Mouse (Mus musculus) urinary bladder, postnatal 10 days (tissue): ENCODE data around the gene Spaca3.

Experiments used
- DNase-seq: peaks from one replicate; pipeline ENCODE4 v3.0.0; 2022; ENCODE audit warnings: low spot score

Gene Spaca3

DNA sequence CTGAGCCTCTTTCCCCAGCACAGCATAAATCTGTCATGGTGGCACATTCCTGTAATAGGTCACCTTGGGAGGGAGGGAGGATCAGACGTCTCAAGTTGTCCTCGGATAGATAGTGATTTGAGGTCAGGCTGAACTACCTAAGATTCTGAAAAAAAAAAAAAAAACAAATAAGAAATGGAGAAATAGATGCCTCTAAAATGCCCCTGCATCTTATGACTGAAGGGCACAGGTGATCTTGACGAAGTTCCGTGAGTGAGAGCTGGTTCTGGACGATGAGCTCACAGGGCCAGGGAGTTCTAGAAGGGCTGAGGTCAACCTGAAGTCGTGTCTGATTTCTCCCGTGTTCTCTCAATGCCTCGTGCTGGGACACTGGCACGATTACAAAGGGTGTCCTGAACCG, at the start of gene Spaca3:
Gene Spaca3, plus strand, starts transcription at position 301 of the 400 bp plus-strand sequence.
- no peak for DNase-seq

DNA sequence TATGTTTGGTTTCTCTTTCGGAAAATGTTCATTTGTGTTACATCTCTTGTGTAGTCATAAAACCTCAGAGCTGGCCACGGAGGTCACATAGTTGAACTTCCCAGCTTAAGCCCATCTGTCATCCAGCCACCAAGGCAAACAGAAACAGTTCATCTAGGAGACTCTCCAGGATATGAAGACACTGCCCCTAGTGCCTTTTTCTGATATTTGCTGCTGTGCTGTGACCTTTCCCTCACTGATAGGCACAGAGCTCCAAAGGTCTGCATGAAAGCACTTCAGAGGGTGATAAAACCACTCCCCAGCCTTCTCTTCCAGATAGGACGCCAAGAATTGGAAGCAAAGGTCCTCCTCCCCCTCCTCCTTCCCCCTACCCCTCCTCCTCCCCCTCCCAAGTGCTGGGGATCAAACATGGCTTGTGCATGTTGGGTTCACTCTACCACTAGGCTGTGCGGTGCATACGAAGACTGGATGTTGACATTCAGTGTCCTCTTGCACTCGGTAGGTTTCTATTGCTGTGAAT, 49.6 kb upstream of the Spaca3 start:
- DNase-seq: no peak

DNA sequence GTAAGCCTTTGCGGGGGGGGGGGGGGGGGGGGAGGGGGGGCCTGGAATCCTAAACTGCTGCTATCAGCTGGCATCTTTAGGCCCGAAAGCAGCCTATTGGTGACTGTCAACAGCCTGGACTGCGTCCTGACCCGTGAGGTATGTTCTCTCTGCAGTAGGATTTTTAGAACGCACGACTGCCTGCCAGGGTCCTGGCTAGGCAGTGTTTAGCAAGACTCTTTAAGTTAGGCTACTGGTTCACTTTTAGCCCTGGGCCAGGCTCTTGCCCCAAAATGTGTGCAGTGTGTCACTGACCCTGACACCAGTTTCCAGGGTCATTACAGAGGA, 48.5 kb upstream of the Spaca3 start:
- no peak for DNase-seq

DNA sequence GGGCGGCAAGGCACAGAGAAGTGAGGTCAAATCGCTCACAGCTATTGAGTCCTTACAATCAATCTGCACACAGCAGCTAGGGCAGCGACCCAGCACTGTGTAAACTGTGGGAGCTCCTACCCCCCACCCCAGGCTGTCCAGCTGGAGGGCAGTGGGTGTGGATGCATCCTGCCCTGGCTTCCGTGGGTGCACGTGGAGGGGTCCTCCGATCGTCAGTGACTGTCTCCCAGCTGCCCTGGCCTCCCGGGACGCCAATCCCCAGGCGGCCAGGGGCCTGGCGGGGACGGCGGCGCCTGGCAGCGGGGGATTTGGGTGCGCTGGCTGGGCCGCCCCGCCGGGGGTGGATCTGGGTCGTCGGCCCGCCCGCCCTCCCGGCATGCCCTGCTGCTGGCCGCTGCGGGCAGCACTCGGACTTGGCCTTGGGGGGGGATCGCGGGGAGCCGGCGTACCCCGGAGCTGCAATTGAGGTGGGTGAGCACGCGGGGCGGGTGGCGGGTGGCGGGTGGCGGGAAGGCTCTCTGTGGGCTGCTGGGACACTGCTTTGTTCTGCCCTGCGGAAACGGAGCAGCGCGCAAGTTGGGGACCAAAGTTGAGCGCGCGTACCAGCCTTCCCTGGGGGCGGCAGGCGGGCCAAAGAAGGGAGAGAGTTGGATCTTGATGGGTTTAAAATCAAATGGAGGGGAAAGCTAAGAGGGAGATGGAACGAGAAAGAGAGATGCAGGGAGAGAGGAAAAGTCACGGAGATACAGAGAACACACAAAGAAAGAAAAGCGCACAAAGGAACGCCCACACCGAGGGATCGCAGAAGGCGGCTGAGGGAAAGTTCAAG, 48.0 kb upstream of the Spaca3 start, which contains the start of gene Tmem98:
Gene Tmem98, plus strand, starts transcription at position 183 of the 829 bp plus-strand sequence.
- no peak for DNase-seq

DNA sequence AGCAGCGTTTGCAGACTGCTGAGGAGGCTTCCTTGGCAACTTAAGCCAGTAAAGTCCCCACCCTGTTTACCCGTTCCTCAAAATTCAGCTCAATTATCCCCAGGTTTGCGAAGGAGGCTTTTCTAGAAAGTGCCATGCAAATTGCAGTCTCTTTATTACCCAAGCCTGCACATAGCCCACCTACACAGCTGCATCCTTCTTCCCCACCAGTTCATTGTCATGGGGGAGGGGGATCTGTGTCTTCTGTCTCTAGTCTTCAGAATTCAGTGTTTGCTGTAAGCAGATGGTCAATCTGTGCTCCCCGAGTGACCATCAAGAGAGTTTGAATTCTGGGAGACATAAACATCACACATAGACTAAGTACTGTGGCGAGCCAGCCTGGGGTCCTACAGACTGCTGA, 47.0 kb upstream of the Spaca3 start:
- no peak for DNase-seq

DNA sequence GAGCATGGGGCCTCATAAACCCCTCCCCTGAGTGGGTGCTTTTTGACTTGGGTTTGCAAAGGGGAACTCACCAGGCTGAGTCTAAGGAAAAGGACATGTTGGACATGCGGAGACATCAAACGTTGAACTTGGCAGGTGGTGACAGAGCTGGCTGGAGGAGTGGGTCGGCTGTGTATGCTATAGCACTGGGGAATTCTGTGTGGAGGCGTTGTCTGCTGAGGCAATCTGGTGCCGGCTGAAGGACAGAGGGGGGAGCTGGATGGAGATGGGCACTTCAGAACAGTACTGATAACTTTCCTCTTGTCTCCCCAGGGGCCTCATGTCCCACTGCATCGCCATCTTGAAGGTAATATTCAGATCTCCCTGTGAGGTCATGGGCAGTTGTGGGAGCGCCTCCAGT, 42.8 kb upstream of the Spaca3 start:
- no peak for DNase-seq

DNA sequence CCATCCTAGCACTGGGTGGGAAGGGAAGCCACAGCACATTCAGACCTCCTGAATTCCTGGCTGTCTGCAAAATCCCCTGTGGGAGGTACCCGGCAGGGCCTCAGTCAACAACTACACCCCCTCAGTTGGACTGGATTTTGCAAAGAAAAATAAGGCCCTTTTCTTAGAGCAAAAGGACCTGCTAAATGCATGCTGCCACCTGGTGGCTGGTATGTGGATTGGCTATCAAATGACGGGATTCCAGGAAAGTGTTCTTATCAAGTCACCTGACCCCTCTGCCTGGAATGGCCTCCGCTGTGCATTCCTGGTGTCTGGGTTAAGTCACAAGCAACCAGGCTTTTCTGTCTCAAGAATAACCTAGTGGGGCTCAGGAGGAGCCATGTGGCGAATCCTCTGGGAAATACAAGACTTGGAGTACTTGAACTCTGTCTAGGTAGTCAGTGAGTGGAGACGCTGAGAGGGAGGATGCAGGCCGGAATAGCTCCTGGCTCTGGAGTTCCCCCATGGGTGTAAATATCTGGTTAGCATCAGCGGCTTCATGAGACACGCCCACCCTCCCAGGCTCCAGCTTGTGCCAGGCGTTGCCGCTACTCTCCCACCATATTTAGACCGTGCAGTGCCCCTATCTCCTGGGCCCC, 40.0 kb upstream of the Spaca3 start:
- DNase-seq: no peak

DNA sequence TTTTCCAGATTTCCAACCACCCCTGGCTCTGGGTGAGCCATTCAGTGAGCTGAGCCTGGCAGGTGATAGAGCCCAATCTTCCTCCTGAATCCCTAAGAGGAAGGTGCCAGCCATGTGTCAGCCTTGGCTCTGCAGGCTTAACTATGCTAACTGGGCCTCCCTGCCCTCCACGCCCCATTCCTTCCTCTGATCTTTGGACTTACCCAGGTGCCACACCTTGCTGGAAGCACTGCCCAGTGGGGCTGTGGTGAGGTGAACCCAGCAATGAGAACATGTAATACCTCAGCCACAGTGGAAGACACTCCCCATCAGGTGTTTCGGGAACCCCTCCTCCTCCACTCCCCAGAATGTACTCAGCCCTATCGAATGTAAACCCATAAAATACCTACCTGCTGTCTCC, 38.1 kb upstream of the Spaca3 start:
- no peak for DNase-seq

DNA sequence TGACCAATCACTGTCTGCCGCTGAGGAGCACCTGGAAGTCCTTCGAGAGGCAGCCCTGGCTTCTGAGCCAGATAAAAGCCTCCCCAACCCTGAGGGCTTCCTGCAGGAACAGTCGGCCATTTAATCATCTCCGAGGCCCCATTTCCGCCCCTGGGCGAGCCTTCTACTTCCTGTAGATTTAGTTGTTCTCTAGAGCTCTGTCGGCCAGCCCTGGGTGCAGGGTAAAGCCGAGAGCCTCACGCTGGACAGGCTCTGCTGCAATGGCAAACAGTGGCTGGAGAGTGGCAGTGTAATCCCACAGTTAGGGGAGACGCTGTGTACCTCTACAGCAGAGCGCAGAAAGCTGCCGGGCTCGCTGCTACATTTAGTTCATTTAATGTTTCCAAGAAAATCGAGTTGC, 36.9 kb upstream of the Spaca3 start:
- DNase-seq: no peak

DNA sequence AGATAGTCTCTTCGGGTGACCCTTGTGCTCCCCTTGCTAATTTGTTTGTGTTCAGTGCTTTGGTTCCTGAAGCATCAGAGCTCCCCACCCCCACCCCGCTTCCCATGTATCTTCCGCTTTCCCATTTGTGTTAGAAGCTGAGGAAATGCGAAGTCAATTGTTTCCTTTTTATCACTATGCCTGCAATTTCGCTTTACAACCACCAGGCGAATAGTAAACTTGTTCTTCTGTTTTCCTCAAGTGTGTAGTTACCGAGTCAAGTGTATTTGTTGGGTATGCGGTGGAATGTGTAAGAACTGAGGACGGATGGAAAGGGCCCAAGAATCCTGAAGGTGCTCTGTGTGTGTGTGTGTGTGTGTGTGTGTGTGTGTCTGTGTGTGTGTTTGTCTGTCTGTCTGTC, 36.4 kb upstream of the Spaca3 start:
- DNase-seq: no peak

DNA sequence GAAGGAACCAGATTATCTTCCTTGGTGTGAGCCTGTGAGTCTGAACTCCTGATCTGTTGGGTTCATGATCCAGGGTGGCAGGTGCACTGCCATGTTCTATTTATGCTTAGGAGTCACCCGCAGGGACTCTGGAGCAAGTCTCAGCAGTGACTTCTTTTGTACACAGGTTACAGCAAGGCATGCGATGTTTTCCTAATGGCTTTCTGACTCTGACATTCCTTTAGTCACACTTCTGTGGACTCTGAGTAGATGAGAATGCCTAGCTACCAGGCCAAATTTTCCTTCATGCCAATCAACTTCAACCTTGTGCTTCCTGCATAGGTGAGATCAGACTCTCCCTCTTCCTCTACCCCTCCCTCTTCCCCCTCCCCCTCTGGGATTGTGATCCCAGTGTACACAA, 22.8 kb upstream of the Spaca3 start:
- DNase-seq: no peak

DNA sequence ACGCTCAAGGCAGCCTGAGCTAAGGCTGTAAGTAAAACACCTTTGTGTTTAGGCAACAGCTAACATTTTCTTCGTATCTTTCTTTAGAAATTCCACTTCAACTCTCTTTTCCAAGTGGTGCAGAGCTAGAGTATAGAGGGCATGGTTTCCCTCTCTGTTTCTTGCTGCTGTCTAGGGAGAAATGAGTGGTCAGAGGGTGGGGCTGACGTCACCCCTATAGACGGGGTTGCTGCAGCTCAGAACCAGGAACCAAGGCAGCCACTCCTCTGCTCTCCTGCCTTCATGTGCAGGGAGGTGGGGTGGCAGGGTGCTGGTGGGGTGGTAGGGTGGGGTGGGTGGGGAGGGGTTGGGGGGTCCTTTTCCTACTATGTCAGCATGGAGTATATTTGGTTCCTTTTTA, 22.3 kb upstream of the Spaca3 start:
- no peak for DNase-seq

DNA sequence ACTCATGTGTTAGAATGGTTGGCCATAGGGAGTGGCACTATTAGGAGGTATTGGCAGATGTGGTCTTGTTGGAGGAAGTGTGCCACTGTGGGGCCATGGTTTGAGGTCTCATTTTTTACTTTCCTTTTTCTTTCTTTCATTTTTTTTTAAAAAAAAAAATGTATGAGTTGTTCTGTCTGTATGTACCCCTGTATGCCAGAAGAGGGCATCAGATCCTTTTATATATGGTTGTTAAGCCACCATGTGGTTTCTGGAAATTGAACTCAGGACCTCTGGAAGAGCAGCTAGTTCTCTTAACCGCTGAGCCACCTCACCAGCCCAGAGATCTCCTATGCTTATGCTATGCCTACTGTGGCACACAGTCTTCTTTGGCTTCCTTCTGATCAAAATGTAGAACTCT, 19.4 kb upstream of the Spaca3 start:
- DNase-seq: no peak

DNA sequence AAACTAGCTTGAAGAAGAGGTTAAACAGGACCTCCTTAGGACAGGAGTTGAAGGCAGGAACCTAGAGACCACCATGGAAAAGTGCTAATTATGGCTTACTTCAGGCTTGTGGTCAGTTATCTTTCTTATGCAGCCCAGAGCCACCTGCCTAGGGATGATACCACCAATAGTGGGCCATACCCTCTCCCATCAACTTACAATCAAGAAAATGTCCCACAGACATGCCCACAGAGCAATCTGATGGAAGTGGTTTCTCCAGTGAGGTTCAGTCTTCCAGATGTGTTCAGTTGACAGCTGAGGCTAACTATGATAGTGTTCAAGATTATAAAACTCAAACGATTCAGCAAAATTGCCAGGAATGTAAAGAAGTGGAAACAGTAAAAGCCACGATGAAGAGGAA, 14.7 kb upstream of the Spaca3 start:
- DNase-seq: no peak

DNA sequence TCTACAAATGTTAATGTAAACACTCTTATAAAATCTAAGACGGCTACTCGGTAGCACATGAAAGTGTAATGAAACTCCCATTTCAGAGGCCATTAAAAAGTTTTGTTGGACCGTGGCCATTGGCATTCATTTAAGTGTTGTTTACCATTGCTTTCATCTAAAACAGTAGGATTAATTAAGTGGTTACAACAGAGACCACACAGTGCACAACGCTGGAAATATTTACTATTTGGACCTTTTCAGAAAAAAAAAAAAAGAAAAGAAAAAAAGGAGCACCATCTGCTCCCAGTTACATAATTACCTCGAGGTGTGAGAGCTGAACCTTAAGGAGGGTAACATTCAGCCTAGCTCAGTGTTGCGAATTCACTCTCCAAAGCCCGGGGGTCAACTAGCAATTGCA, 12.7 kb upstream of the Spaca3 start:
- DNase-seq: no peak

DNA sequence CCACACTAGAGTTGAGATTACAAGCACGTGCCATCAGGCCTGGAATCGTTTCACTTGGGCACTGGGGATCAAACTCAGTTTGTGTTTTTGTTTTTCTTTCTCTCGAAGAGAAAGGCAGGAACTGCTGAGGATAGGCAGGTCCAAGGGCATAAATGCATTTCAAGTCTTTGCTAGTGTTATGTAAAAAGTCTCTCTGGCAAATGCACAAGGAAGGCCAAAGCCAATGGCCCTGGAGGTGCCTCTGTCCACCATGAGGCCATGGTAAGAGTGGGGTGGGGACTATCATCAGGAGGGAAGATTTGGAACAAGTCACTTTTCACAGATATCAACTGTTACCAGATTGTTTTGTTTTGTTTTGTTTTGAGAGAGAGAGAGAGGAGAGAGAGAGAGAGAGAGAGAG, 12.1 kb upstream of the Spaca3 start:
- DNase-seq: no peak

DNA sequence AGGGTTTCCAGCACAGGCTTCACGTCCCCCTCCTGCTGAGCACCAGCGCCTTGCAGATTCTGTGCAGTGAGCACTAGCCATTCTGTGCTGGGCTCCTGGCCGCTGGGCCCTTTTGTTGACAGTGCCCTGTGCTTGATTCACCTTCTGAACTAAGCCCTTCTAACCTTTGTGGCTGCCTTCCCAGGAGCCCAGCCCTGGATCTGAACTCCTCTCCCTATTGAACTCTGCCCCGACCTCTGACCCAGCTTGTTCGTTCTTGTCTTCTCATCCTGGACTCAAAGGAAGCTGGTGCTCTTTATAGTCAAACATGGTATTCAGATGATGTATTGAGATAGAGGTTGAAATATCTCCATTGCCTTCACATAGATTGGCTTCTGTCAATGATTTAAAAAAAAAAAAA, 10.0 kb upstream of the Spaca3 start:
- no peak for DNase-seq

DNA sequence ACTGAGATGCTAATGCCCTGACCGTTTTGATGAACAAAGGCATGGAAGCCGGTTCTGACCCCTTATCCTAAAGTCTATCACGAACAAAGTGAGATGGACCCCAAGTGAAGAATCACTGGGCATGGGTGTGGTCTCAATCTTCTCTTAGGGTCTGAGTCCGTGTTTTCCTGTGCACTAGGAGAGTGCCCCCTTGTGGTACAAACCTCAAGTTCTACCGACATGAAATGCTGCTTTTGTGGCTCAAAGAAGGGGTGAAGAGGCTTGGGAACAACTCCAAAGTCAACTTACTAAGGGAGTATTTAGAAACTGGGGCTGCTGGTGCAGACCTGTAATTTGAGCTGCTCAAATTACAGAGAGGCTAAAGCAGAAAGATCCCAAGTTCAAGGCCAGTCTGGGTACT, 6.3 kb upstream of the Spaca3 start:
- no peak for DNase-seq

DNA sequence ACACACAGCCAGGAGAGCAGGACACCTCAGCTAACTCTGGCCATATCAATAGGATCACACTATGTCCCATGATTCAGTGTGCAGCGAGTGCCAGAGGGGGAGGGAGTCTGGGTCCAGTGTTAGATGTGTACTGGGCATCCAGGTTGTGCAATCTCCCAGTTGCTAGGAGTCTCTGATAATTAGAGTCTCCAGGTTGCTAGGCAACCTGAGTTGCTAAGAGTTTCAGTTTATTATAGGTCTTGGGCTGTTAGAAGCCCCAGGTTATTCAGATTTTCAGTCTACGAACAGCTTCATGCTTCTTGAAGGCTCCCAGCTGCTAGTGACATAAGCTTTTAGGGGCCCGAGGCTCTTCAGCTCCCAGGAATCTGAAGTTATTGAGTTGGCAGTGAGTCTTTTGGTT, 5.2 kb upstream of the Spaca3 start:
- DNase-seq: no peak

DNA sequence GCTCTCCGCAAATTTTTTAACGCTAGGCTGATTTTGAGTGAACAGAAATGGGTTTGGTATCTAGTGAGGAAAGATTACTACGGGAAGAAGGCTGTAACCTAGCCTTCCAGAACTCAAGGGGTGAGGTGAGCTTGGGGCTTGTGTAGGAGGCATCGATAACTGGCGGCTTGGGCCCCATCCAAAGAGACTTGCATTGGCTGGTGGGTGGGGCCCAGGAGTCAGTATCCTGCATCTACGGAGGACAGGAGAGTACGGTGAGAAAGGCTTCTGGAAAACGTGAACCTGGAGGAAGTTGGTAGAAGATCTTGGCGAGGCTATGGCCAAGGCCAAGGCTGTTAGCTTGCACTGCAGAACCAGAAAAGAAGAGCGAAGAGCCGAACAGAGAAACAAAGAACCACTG, 3.7 kb upstream of the Spaca3 start:
- no peak for DNase-seq

DNA sequence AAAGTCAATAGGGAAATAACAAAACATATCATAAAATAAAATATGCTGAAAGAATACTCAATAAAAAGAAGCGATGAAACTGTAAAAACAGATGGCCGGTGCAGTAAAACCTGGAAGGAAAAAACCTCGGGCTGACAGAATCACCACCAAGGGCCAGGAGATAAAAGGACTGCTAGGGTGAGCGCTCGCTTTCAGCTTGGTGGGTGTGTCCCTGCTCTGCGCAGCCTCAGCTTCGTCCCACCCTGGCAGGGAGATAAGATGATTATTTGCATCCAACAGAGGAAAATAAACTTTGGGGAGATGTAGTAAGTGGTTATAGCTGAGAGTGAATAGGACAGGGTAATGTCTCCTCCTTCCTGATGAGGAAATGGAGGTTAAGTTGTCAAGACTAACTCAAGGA, 3.3 kb upstream of the Spaca3 start:
- DNase-seq: no peak

DNA sequence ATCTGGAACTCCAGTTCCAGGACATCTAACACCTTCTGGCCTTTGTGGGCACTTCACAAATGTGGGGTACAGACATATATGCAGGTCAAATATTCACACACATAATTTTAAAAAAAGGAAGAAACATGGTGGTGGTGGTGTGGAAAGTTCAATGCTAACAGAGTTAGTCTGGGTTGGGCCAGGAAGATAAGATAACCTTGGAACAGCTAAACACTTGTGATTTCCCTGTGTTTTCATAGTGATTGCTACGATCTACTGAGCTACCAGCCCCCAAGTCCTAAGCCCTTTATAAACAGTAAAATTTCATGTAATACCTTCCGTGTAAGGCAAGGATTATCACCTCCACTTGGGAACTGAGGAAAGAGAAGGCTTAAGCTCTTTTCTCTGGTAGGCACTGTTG, 1.3 kb upstream of the Spaca3 start:
- DNase-seq: no peak

DNA sequence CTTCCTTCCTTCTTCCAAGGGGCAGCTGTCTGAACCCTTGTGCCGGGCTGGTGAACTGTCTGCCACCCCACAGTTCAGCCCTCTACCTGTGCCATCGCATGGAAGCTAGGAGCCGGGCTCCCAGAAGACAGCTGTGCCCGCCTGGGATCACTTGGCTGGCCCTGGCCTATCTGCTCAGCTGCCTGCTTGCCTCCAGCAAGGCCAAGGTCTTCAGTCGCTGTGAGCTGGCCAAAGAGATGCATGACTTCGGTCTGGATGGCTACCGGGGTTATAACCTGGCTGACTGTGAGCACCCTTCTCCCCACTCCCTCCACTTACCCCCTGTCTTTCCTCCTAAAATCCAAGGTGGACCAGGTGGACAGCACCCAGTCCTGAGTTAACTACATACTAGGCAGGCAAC, 4.8 kb downstream of the Spaca3 start:
- DNase-seq: no peak

DNA sequence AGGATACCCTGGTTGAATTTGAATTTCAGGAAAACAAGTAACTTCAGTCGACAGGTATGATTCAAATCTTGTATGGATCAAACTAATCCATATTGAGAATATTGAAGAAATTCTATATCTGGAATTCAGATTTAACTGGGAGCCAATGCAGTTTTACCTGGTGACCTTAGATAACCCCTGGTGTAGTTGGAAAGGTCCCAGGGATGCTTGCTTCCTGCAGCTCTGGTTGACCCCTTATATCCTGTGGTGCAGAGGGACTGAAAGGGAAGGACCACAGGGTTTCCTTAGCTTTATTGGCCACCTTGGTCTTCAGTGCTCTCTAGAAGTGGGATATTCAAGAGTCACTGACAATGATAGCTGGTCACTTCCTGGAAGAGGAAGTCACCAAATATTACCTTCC, 9.9 kb downstream of the Spaca3 start:
- no peak for DNase-seq
